Mouse (Mus musculus): ENCODE data around the gene Wipi2.

GRCm38 (mm10) chr5:142696258-142696657 is 68.8 kb downstream of the Wipi2 start:
- TF ChIP-seq POLR2A (IDR thresholded peaks at IDR 0.05; ENCODE audit: insufficient read depth, low read depth, low read length) (no peak), CTCF (IDR thresholded peaks at IDR 0.05; ENCODE audit: insufficient read depth, low read depth, low read length) (no peak)

All from olfactory bulb, adult 2 months (tissue).